Mouse (Mus musculus): ENCODE measurements around the gene Trmt10a.
A peak's percentile ranks its signal among the peaks of the same experiment; 100 is the strongest.
"Not testable (repeated sequence)": the region's sequence is repeated elsewhere in the genome, so short reads cannot be mapped to it uniquely, and the experiment has no call there.

The Trmt10a gene

DNA sequence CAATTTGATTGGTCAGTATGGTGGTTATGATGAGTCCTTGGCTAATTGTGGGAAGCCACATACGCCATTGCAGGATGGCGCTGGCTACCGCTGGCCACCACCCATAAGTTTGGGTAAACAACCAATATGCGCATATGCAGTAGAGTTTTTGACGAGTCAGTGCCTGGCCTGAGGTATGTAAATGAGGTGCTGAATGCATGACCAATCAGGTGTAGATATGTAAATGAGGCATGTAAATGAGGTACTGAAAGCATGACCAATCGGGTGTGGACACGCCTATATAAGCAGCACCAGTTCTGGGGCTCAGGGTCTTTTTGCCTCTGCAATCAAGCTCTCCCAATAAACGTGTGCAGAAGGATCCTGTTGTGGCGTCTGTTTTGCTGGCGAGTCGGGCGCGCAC is 5.1 kb upstream of the Trmt10a start:
- not testable (repeated sequence) for DNase-seq

DNA sequence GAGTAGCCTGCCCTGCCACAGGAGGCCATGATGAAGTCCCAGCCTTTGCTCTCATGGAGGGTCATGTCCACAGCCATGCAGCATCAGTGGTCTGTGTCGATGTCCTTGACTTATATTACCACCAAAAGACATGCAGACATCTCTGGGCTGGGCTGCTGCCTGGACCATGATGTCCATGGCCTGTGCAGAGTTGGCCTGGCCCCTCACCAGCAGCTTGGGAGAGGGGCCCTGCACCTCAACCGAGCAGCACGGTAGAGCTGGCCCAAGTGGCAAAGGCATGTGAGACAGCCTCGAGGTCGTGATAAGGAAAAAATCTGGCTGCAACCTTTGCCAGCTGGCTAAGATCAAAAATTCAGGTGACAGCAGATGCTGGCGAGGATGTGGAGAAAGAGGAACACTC is 3.6 kb upstream of the Trmt10a start:
- DNase-seq, result no peak

DNA sequence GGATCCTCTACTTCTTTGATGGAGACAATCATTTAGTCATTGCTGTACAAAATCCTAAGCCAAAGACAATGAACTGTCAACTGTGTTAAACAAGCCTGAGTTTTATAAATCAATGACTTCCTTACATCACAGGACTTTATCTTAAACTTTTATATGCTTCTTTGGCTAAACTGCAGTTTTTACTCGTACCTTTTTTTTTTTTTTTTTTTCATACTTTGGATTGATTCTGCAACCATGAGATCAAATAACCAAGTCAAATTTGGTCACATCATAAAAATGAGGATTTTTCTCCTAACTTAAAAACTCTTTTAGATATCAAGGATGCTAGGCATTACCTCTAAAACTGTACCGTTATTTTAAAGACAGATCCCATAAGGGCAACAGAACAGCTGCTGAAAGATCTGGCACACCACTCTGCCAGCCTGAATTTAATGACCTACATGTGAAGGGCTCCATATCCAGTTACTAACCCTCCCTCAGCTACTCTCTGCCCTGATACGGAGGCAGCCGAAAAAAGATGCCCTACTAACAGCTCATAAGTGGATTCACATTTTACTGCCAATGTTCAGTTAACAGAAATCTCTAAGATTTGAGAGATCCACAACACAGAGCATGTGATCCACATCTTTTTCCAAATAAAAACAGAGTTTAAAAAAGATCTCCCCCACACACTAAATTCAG is 1.1 kb upstream of the Trmt10a start:
- DNase-seq, result peak; percentile 9 to 22

DNA sequence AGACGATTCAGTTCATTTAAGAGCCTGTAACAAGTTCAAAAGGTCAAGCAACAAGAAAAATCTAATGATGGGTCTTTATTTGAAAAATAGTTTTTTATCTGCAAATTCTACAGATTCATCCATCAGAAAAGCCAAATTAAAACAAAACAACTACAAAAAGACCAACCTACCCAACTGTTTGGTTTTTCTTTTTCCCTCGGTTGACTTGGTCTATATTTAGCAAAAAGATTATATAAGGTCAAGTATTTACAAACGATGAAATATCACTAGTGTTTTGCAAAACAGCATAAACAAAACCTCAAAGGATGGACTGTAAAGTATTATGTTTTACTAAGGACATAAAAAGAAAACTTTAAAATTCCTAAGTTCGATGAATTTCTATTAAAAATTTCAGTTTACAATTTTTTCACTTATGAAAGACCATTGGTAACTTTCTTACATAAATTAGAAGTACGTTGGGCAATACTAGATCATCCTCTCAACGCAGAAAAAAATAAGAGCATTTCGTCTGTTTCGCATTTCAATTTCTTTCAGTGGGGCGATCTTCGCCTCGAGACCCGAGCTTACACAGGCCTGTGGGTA is 424 bp upstream of the Trmt10a start:
- DNase-seq, result no peak

DNA sequence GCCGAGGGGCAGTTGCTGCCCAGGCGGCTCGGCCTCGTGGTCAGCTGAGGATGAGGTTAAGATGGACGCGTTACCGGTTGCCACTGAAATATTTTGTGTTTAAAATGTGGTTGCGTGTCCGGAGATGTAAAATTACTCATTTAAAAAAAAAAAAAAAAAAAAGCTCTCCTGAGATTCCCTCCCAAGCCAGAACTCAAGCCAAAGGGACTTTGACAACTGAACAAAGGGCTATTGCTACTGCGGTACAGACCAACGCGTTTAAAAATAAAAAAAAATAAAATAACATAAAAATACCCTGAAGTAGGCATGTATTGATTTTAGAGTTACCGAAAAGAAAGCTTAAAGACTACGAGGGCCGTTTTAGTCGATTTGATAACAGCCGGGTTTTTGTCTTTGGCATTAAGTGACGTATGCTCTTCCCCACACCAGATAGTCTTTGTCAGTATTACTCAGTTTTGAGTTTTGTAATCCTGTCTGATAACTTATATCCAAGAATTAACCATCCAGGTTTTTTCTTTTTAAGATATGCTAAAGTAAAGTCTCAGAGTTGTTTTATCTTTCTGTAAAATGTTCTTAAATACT is 903 bp downstream of the Trmt10a start:
- DNase-seq, result no peak

DNA sequence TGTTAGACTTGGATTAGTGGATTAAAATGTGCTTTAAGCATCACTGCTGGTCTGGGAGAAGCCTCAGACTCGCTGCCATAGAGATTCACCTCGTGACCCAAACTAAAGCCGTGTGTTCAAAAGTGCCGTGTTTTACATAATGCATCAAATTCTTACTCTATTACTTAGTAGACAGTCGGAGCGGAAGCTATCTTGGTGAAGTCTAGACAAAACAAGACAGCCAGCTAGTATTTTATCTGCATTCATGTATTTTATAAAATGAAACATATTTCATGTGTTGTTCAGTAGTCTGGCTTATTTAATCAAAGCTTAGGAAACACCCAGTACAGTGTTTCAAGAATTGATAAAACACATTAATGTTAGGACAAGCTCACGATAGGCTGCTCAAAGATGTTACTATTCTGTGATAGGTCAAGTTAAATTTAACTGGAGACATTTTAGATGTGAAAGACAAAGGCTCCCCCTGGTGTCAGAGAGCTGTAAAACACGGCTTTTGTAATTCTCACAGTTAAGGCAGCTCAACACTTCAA is 1.5 kb downstream of the Trmt10a start, which contains the start of gene Mttp:
Gene Mttp (minus strand): TSS at position 327 of the 530 bp plus-strand sequence.
- DNase-seq, result peak; percentile 81

DNA sequence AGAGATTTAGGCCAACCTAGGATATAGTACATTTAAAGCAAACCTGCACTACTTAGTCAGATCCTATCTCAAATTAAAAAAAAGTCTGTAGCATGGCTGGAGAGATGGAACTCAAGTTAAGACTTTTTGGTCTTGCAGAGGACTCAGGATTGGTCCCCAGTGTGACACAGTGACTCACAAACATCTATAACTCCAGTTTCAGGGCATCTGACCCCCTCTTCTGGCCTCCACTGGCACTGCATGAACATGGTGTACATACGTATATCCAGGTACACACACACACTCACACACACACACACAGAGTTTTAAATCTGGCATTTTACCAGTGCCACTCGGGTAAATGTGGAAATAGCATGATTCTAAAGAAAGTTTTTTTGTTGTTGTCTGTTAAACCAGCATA is 5.6 kb downstream of the Trmt10a start:
- DNase-seq, result no peak

DNA sequence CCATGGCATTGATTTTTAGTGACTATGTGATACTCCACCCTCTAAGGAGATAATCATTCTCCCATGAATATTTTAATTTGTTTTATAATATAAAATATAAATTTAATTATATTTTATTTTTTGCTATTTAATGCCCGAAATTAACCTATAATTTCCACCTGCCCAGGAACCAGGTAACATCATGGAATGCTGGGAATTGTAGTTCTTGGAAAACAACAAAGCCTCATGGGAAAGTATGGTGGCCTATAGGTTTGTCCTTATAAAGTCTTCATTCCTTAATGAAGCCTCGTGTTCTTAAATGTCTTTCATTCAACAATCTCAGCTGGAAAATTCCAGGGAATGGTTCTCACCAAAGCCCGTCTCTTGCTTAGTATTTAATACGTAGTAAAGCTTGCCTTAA is 11.8 kb downstream of the Trmt10a start:
- DNase-seq, result no peak

DNA sequence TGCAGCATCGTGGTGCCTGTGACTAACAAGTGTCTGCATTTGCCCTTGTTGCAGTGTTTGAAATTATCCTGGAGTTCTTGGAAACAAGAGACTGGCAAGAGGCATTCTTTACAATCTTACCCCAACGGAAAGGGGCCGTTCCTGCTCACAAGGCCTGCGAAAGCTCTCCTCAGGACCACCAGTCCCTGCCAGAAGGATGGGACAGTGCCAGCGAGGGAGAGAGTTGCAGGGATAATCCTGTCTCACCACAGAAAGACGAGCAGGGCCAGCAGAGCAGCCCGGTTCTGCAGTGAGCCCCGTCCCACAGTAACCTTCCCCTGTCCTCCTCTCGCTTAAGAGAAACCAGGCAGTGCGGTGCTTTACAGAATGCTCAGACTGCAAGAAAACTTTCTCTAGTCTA is 13.4 kb downstream of the Trmt10a start:
- DNase-seq, result no peak

DNA sequence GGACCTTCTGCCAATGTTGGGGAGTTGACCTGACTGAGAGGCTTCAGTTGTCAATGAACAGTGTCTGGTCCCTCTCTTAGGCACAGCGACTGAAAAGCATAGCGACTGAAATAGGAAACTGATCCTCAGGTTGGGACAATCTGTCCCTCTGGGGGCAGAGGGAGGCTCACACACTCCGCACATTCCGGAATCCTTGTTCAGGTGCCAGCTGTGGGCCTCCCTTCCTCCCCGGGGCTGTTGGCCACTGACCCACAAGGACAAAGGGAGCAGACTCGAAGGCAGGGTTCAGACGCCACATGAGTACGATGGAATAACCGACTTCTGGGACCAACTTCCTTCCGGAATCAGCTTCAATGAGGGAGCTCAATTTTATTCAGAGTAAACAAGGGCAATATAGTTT is 18.4 kb downstream of the Trmt10a start:
- no peak for DNase-seq

DNA sequence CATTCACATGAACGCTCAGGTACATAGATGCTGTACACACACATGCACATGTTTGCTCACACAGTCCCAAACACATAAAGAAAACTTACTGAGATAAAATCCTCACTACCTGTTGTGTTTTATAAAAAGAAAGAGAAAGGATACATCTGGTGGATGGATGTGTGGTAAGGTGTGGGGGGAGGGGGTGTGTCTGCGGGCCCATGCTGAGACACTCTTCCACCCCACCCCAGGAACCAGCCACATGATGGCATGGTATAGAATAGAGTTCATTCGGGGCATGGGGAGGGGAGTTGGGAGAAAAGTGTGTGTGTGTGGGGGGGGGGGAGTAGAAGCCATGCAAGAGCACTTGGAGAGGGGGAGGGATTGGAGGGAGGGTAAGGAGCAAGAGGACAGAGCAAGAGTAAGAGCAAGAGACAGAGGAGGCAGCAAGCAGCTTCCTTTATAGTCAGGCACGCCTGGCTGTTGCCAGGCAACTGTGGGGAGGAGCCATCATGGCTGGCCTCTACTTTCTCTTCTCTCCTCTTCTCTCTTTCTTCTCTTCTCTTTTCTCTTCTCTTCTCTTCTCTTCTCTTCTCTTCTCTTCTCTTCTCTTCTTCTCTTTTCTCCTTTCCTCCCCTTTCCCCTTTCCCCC is 19.4 kb downstream of the Trmt10a start:
- no peak for DNase-seq

DNA sequence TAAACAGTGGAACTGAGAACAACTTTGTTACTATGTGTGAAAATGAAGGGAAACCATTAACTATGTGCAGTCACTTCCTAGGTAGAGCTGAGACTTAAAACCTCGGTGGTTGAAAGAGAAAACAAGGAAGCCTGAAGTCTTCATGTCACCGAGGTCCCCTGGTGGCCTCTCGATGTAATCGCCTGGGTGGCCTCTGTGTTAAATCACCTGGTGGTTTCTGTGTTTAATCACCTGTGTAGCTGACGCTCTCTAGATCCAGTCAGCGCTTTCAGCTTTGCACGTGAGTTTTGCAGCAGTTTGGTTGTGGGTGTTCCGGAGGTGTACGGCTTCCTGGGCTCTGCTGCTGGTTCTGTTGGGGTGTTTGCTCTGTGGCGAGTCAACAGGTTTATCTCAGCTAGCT is 30.0 kb downstream of the Trmt10a start:
- no peak for DNase-seq

DNA sequence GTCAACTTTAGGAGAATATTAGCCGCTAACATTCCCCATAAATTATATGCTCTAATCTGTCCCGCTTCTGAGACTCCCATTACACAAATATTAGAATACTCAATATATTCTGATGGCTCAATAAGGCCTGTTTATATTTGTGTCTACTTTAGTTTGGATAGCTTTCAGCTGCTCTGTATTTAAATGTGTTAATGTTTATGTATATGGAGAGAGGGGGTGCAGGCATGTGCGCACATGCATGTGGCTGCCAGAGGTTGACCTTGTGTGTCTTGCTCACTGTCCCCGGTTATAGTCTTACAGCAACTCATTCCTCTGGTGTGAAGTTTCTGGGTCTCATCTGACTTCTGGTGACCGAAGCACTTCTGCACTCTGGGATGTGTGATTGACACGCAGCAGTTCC is 32.3 kb downstream of the Trmt10a start:
- no peak for DNase-seq

DNA sequence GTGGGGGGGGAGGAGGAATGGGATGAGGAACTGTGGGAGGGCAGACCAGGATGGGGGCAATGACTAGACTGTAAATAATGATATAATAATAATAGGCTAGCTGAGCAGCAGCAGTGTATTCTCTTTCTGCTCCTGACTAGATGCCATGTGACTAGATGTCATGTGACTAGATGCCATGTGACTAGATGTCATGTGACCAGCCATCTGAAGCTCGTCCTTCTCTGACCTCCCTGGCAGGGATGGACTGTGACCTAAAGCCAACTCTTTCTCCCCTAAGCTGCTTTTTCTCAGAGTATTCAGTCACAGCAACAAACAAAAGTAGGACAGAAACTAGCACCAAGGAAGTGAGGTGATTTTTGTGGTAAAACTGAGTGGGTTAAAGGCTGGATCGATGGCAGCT is 38.8 kb downstream of the Trmt10a start:
- DNase-seq, result no peak

DNA sequence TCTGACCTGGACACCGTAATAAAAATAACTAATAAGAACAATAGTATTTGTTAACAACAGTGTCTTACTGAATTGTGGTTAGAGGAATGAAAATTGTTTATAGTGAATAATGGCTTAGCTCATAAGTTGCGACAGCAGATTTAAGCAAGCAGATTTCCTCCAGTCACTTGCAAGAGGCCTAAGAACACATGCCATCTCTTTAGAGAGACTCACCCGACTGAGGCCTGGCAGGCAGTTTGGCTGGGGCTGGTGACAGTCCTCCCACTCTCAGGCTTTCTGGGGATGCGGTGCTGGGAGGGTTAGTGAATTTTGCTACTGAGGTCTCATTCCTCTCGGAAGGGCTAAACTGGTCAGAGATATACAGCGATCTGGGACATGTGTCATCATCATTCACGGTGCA is 40.1 kb downstream of the Trmt10a start:
- DNase-seq, result no peak

DNA sequence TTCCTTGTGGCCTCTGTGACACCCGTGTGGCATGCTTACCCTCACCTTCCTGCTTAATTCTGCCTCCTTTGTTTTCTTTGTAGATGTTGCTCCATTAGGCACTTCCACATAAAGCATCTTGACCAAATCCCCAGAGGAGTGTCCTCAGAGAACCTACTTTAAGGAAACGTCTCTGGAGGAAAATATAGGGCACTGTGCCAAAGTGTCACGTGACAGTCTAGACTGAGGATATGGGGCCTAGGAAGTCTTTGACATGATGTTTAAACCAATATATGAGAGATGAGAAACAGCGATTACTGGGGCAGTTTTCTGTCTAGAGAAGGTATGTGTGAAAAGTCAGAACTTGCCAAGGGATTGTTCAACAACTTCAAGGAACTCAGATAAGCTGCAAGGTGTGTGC is 42.0 kb downstream of the Trmt10a start:
- DNase-seq, result no peak

DNA sequence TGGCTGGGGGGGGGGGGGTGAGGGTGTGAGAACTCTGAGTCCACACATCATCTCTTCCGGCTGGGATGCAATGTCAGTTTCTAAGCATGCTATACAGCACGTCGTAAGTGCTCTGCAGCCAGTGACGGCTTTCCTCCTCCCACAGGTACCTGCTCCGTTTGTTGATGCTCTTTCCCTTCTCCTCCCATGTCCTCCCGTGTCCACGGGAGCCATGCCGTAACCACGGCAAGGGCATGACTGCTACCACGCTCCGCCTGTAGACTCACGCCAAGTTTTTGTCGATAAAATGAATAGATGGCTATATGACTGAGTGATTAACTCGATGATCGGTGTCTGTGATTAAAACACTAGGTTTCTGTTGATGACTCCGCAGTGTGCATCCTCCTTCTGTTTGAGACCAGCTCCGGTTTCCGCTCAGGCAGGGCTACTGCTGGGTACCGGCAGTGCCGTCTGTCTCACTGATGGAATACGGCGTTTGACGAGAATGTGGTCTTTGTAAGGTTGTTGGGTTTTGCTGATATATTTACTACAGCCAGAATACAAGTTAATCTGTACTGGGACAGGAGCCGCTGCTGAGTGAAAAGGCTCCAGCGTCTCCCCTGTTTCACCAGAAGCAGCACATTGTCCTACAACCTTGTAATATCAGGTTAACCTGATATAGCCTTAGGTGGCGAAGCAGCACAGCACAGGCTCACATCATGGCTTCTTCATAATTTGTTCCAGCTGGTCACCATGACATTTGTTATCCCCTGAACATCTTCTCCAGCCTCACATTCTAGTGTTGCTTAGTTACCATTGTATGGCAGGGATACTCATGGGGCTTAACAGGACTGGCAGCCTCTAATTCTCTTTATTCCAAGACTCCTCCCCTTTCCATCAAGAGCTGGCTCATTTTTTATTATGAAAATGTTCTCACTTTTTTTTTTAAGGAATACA is 43.0 kb downstream of the Trmt10a start:
- no peak for DNase-seq

DNA sequence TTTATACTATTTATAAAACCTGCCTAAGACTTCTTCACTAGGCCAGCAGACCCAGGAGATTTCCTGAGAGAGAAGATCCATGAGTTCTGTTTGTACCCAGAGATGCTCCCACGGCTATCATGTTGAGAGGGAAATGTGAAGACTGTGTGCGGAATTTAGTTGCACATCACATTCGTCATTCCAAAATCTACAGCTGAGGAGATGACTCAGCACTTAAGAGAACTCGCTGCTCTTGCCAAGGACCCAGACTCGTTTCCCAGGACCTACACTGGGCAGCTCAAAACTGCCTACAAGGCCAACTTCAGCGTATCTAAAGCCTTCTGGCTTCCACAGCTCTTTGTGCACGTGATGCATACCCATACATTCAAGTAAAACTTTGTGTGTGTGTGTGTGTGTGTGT is 49.0 kb downstream of the Trmt10a start:
- no peak for DNase-seq

DNA sequence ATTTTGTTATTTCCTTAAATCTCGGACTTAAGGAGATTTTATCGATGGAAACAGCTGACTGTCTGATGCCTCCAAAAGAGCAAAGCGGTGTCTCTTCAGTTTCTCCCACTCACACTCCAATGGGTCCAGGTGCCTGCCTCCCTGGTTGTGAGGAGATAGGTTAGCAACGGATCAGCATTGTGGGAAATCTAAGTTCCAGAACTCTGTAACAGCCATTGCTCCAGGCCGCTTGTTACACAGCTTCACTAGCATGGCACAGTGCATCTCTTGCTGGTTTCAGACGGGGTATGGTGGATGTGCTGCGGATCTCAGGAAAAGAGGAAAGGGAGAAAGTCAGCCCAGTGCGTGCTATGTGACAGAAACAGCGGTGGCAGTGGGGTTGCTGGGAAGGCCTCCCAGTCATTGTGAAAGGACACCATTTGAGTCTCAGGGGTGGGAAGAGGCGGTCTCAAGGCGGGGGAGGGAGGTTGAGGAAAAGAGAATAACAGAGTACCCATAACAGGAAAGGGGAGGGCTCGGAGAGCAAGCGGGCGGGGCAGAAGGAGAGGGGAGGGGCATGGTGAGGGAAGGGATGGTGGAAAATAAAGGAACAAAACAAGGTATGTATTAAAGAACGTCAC is 50.5 kb downstream of the Trmt10a start, which contains the start of gene 4930579F01Rik:
Gene 4930579F01Rik (minus strand): TSS at position 143 of the 620 bp plus-strand sequence.
- no peak for DNase-seq

DNA sequence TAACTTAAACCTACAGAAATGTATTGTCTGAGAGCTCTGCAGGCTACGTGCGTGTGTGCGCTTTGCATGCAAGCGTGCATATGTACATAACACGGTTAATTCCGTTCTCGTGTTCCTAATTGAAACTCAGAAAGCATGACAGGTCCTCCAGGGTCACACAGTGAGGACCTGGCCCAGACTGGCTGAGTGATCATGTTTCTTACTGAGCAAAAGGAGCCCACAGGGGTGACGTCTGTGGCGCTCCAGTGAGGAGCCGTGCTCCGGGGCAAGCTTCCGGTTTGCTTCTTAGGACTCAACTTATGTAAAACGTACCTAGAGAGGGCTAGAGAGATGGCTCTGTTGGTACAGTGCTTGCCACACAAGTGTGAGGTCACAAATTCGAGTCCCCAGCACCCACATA is 53.8 kb downstream of the Trmt10a start:
- no peak for DNase-seq

DNA sequence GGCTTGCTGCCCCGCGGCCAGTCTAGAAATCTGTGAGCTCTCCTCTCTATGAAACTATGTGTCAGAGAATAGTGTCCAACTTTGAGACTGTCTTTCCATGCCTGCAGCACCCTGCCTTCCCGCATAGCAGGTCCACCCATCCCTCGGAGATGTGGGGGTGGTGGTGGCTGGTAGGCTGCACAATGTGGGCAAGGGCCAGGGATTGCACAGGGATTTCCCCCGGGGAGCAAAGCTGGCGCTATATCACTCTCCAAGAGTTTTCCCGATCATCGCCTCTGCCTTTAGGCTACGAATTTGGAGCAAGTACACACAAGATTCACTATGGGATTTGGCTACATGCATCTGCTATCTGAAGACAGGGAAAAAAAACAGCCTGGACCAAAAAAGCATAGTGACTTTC is 54.3 kb downstream of the Trmt10a start:
- no peak for DNase-seq
